Mouse (Mus musculus) urinary bladder, postnatal 14 days (tissue): ENCODE results near the gene Nfic.
A peak's percentile ranks its signal among the peaks of the same experiment; 100 is the strongest.

Experiments
- DNase-seq: peaks from one replicate; pipeline ENCODE4 v3.0.0; 2021; ENCODE audit warnings: low spot score

The Nfic gene

GRCm38 (mm10) chr10:81356991-81357844 lies 98.2 kb downstream of the Nfic start, which contains the start of gene Mfsd12:
TSS of gene Mfsd12 (plus strand) at chr10:81357491.
- peak; percentile 93 for DNase-seq

- DNase-seq = no peak
Observed at GRCm38 (mm10) chr10:81356352-81356990, 99.0 kb downstream of the Nfic start.

GRCm38 (mm10) chr10:81355533-81355932 lies 99.9 kb downstream of the Nfic start:
- DNase-seq = no peak

GRCm38 (mm10) chr10:81354738-81355477 lies 100.5 kb downstream of the Nfic start:
- DNase-seq = no peak

DNA sequence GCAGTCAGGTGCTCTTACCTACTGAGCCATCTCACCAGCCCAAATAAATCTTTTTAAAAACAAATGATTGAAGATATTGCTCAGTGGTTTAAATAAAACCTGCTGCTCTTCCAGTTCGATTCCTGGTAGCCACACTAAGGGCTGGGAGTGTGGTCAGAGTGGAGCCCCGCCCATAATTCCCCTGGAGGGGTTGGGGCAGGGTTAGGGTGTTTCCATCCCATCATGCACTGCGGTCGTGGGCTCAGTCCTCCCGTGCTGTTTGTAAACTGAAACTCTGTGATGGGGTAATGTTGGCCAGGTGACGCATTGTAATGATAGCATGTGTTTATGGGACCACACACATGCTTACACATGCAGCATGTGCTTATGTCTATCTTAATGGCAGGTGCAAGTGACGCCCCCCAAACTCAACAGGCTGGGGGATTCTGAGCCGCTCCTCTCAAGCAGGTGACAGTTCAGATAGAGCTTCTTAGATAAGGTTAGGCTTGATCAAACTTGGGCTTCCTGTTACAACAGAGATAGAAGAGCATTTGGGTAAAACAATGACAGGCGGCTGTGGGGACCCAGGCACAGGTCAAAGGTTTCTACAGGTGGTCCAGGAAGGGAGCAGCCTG lies 103.7 kb downstream of the Nfic start:
- DNase-seq = no peak

DNA sequence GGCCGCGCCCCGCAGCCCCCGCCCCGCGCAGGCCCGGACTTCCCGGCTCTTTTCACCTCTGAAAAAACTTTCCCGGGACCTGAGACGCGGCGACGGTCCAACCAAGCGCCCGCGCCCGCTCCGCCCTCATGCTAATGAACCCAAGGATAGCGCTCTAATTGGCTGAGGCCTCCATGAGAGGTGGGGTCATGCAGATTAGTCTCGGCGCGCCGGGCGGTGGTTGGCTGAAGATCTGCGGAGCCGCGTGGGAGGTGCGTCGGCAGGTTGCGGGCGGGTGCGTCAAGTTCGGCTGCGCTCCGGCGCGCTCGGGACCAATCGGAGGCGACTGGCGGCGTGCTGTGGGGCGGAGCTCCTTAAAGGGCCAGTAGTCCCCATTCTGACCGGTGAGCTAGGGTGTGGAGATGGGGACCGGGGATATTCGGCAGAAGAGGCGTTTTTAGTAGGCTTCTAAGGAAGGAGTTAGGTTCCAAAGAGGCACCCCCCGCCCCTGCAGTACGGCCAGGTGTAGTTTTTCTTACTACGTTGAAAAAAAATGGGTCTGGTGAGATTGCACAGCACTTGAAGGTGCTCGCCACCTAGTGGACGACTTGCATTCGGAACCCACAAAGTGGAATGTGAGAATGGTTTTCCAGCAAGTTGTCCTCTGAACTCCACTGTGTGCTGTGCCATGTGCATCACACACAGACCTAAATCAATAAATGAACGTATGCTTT lies 104.9 kb downstream of the Nfic start, which contains the start of gene Hmg20b:
Gene Hmg20b (minus strand): TSS at position 130 of the 713 bp plus-strand sequence.
- DNase-seq = peak; percentile 99

DNA sequence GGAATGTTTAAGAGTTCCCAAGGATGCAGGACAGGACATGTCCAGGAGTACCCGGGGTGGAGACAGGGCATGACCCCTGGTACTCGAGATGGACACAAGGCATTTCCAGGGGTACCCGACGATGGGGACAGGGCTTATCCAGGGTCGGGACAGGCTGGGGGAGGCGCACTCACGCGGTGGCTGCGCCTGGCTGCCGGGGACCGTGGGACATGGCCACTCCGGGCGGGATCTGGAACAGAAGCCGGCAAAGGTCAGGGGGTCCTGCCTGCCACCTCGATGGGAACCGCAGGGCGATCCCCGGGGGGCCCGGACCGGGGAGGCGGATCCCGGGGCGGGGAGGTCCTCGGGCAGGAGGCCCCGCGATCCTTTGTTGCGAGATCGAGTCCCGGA lies 105.5 kb downstream of the Nfic start:
- DNase-seq = no peak

GRCm38 (mm10) chr10:81349146-81349545 lies 106.3 kb downstream of the Nfic start:
- peak; percentile 64 for DNase-seq

DNA sequence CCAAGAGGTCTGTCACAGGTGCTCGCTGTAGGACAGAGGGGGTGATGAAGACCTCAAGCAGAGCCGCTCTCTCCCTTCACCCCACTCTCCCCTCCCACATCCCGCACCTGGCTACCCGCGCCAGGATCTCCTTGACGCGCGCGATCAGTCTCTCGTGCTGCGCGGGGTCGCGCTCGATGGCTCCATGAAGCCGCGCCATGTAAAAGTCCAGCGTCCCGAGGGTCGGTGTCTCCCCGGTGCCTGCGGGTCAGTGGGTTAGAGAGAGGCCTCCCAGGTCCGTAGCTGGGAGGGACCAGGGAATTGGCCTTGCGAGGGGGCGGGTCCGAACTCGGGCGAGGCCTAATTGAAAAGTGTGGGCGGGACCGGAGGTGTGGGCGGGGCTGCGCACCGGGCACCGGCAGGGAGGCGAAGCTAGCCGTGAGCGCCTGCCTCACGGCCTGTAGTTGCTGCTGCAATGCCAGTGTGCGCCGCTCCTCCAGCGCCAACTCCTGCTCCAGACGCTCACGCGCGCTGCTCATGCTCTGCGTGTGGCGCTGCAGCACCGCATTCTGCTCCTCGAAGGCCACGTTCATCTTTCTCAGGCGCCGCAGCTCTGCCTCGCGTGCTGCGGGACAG lies 108.9 kb downstream of the Nfic start:
- peak; percentile 77 for DNase-seq
